22 mouse cellular contexts compared by ENCODE assay signal in the genomic region with DNA sequence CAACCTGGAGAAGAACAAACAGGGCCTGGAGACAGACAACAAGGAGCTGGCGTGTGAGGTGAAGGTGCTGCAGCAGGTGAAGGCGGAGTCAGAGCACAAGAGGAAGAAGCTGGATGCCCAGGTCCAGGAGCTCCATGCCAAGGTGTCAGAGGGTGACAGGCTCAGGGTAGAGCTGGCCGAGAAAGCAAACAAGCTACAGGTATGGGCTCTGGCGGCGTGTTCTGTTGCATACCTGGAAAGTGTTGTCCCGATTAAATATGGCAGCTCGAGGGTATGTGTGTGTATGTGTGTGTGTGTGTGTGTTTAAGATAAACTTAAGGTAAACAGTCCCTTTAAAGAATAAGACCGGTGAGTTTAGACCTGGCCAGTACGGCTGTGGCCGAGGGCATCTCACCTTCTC.
DNase-seq lines count a peak whose midpoint lies in the region; ATAC-seq and TF ChIP-seq lines count a peak whose summit lies in the region.
"Had no signal": no experiment of that assay in that cellular context is flagged by ENCODE, and none has a peak within 500 bp of the region (broad histone marks: within the 10 kb centered on the region; RNA-seq: fewer than 3 reads in every experiment).

No protein-coding gene starts in this region.

- no peak for ATAC-seq in lung, postnatal 0 days
- ATAC-seq in stomach, embryonic 15.5 days (ENCODE audit: insufficient read depth, low FRiP score, low read depth) = 0 out of 2 replicates have a peak, but pooled peaks have one; percentile 31
- peak; percentile 63; the same call in 1 of the 2 replicates for ATAC-seq in stomach, postnatal 0 days (ENCODE audit: low FRiP score, low TSS enrichment)
- ATAC-seq: activated CD4-positive, CD25-positive, alpha-beta regulatory T cell, adult 4 months; CD4-positive, CD25-positive, alpha-beta regulatory T cell, adult 4 months; Patski had no signal

- no peak for TF ChIP-seq POLR2A in lung, adult 2 months (IDR thresholded peaks at IDR 0.05; ENCODE audit: borderline replicate concordance, extremely low read depth, low read depth, low read length)

- H3K27me3 ChIP-seq in lung, postnatal 0 days (replicated peaks; ENCODE audit: insufficient read depth, low read length) = no peaks in the 10 kb centered on the region
- no peaks in the 10 kb centered on the region for H3K27me3 ChIP-seq in stomach, embryonic 15.5 days (replicated peaks)
- H3K27me3 ChIP-seq in stomach, postnatal 0 days (ENCODE audit: control insufficient read depth, insufficient read depth, low read length) = no peaks in the 10 kb centered on the region
- H3K27me3 ChIP-seq: CH12.LX, Patski had no signal

- no peak overlapping the region for H3K4me2 ChIP-seq in lung, postnatal 0 days (replicated peaks; ENCODE audit: low read depth, low read length)
- H3K4me2 ChIP-seq in stomach, embryonic 15.5 days = no peak overlapping the region
- H3K4me2 ChIP-seq in stomach, postnatal 0 days (replicated peaks; ENCODE audit: low read depth) = no peak overlapping the region

- H3K4me3 ChIP-seq in lung, postnatal 0 days (ENCODE audit: low read depth, low read length) = no peak overlapping the region
- no peak overlapping the region for H3K4me3 ChIP-seq in lung, adult 2 months (replicated peaks; ENCODE audit: extremely low read depth, low read depth, low read length)
- no peak overlapping the region for H3K4me3 ChIP-seq in stomach, embryonic 15.5 days (replicated peaks)
- no peak overlapping the region for H3K4me3 ChIP-seq in stomach, postnatal 0 days (ENCODE audit: low read depth, low read length)

- peaks cover 42% of the 10 kb centered on the region for H3K36me3 ChIP-seq in lung, postnatal 0 days (ENCODE audit: insufficient read depth, low read length)
- peaks cover 82% of the 10 kb centered on the region for H3K36me3 ChIP-seq in stomach, embryonic 15.5 days
- peaks cover 28% of the 10 kb centered on the region for H3K36me3 ChIP-seq in stomach, postnatal 0 days (ENCODE audit: control insufficient read depth, insufficient read depth, low read length)
- H3K36me3 ChIP-seq: G1E had no signal

- no peak for TF ChIP-seq EP300 in lung, postnatal 0 days (IDR thresholded peaks at IDR 0.05)
- no peak for TF ChIP-seq EP300 in stomach, postnatal 0 days (optimal IDR thresholded peaks at IDR 0.05)

- intact Hi-C loops in heart, postnatal 25 days (cut with DNase I) = no loop called here
- intact Hi-C loops in left cerebral cortex, postnatal 10 days (cut with DNase I) = no loop called here

- peak; percentile 83 for DNase-seq in heart, adult 11 months
- no peak for DNase-seq in heart, postnatal 25 days (ENCODE audit: low spot score)
- peak; percentile 15 for DNase-seq in lung, postnatal 0 days (ENCODE audit: low spot score)
- DNase-seq in lung, adult 2 months = no peak
- peak; percentile 56 for DNase-seq in stomach, postnatal 0 days (ENCODE audit: low spot score)
- DNase-seq in embryo, embryonic 10.5 days (ENCODE audit: low spot score) = no peak
- no peak for DNase-seq in left cerebral cortex, postnatal 10 days (ENCODE audit: extremely low spot score in 1 of 2, low spot score in 2 of 2)
- DNase-seq: adrenal gland, adult 2 months; adrenal gland, adult 8-10 months; adrenal gland, postnatal 10 days; adrenal gland, postnatal 14 days; adrenal gland, postnatal 25 days; adrenal gland, postnatal 36 days; B cell, adult 2 months; cerebellum, adult 11 months; cerebellum, adult 11-12 months had no signal

- no peak overlapping the region for H3K9ac ChIP-seq in lung, postnatal 0 days (replicated peaks; ENCODE audit: low read depth)
- no peak overlapping the region for H3K9ac ChIP-seq in stomach, embryonic 15.5 days
- no peak overlapping the region for H3K9ac ChIP-seq in stomach, postnatal 0 days (ENCODE audit: low read length)

- H3K4me1 ChIP-seq in lung, postnatal 0 days (ENCODE audit: insufficient read depth, low read depth, low read length) = no peaks in the 10 kb centered on the region
- no peaks in the 10 kb centered on the region for H3K4me1 ChIP-seq in lung, adult 2 months (ENCODE audit: control insufficient read depth, insufficient read depth, low read length)
- H3K4me1 ChIP-seq in stomach, embryonic 15.5 days = no peaks in the 10 kb centered on the region
- H3K4me1 ChIP-seq in stomach, postnatal 0 days (replicated peaks; ENCODE audit: control insufficient read depth, insufficient read depth) = no peaks in the 10 kb centered on the region

- no peaks in the 10 kb centered on the region for H3K9me3 ChIP-seq in lung, postnatal 0 days (ENCODE audit: low read length)
- no peaks in the 10 kb centered on the region for H3K9me3 ChIP-seq in stomach, embryonic 15.5 days
- no peaks in the 10 kb centered on the region for H3K9me3 ChIP-seq in stomach, postnatal 0 days (ENCODE audit: control insufficient read depth, low read length)
- H3K9me3 ChIP-seq: G1E had no signal

- WGBS in lung, postnatal 0 days = 77% methylated on average over 10 of the region's 10 CpGs
- WGBS in lung, adult 2 months = 73% methylated on average over 10 of the region's 10 CpGs
- 74% methylated on average over 10 of the region's 10 CpGs for WGBS in stomach, embryonic 15.5 days
- 69% methylated on average over 10 of the region's 10 CpGs for WGBS in stomach, postnatal 0 days

- no peak for TF ChIP-seq CTCF in lung, postnatal 0 days (IDR thresholded peaks at IDR 0.05)
- TF ChIP-seq CTCF in lung, adult 2 months (IDR thresholded peaks at IDR 0.05; ENCODE audit: insufficient read depth, low read length) = no peak
- TF ChIP-seq CTCF in stomach, postnatal 0 days (IDR thresholded peaks at IDR 0.05; ENCODE audit: low read depth) = no peak

- H3K27ac ChIP-seq in lung, postnatal 0 days (ENCODE audit: low read length) = no peak overlapping the region
- no peak overlapping the region for H3K27ac ChIP-seq in stomach, embryonic 15.5 days
- no peak overlapping the region for H3K27ac ChIP-seq in stomach, postnatal 0 days (replicated peaks)

Comparison
In these comparisons a context has a peak if more than half of its experiments do, and no peak if none do; other contexts are left out.
1. DNase-seq: peak in heart, adult 11 months (single experiment), lung, postnatal 0 days (single experiment) and stomach, postnatal 0 days (single experiment); none in heart, postnatal 25 days (single experiment), lung, adult 2 months (single experiment), embryo, embryonic 10.5 days (single experiment) and left cerebral cortex, postnatal 10 days (0 of 2).